Mouse (Mus musculus) hindbrain, embryonic 14.5 days (tissue): Measurements from ENCODE around the gene Prkn. TPM values are rescaled to one million over a fixed set of nuclear protein-coding genes. Genes with fewer than 3 reads are reported as not detected.

Experiments used
- ATAC-seq: fragments of 200-750 bp; cut with Nextera tagmentation; 2 replicates; pipeline ENCODE4 v1.8.0; 2017; ENCODE audit warnings: moderate number of reproducible peaks, mild to moderate bottlenecking, moderate TSS enrichment, moderate library complexity; ENCODE audit not compliant: low FRiP score
- DNase-seq: peaks from one replicate; pipeline ENCODE4 v3.0.0-alpha.2; 2015; ENCODE audit warnings: low spot score
- H3K27ac ChIP-seq: fragments of 300-500 bp; sonication (generic); 2 replicates; pipeline ENCODE4 v1.5.1; 2014; ENCODE audit warnings: mild to moderate bottlenecking, moderate library complexity
- H3K27me3 ChIP-seq: fragments of 300-500 bp; sonication (generic); 2 replicates; pipeline ENCODE4 v1.6.1; 2014; ENCODE audit warnings: mild to moderate bottlenecking, low read length, mixed read lengths; ENCODE audit not compliant: control insufficient read depth, insufficient read depth
- H3K36me3 ChIP-seq: fragments of 300-500 bp; sonication (generic); replicated peaks from 2 replicates; pipeline ENCODE4 v1.6.1; 2014; ENCODE audit not compliant: control insufficient read depth, insufficient read depth
- H3K4me1 ChIP-seq: fragments of 300-500 bp; sonication (generic); replicated peaks from 2 replicates; pipeline ENCODE4 v1.6.1; 2014; ENCODE audit warnings: antibody characterized with exemption, low read length, mixed read lengths; ENCODE audit not compliant: control insufficient read depth, insufficient read depth
- H3K4me2 ChIP-seq: fragments of 300-500 bp; sonication (generic); replicated peaks from 2 replicates; pipeline ENCODE4 v1.6.1; 2014; ENCODE audit warnings: mild to moderate bottlenecking, moderate library complexity
- H3K4me3 ChIP-seq: fragments of 300-500 bp; sonication (generic); replicated peaks from 2 replicates; pipeline ENCODE4 v1.5.1; 2014; ENCODE audit warnings: mild to moderate bottlenecking, low read length
- H3K9ac ChIP-seq: fragments of 300-500 bp; sonication (generic); 2 replicates; pipeline ENCODE4 v1.6.1; 2014
- H3K9me3 ChIP-seq: fragments of 300-500 bp; sonication (generic); 2 replicates; pipeline ENCODE4 v1.6.1; 2016; ENCODE audit warnings: low read length; ENCODE audit not compliant: control insufficient read depth
- WGBS: fragments of 180-500 bp; shearing (Covaris S2); extraction: QIAGEN DNeasy Blood & Tissue Kit; methylation state at CpG from one replicate; pipeline ENCODE4 v1.1.7; 2014; 5-methylcytosine and 5-hydroxymethylcytosine counted together
- polyA plus RNA-seq: library from polyadenylated mRNA; unstranded; fragments of >200 nt; fragmentation: Nextera tagmentation; extraction: Ambion mirVana; gene quantifications from 2 replicates; pipeline ENCODE4 v1.2.1, GENCODE M21; 2014

The Prkn gene
- polyA plus RNA-seq, 1 experiment from 2014 or later: 4.4 TPM

DNA sequence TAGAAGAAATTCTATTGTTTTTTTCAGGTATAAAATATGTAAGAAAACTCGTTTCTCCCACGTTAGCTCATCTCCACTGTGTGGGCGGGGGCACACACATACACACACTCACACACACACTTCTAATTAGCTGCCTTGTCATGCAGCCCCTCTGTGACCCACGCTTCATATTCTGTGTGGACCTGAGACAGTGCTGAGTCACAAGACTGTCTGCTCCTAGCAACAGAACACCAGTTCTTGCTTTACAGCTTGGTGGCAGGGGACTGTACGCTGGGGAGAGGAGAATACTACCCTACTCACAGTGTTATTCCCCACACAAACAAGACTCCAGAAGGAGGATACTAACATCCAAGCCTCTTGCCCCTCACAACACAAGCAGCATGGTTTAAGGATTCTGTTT, 1200.4 kb downstream of the Prkn start:
- no peak overlapping the region for H3K27ac ChIP-seq
- no peaks in the 10 kb centered on the region for H3K27me3 ChIP-seq
- no peaks in the 10 kb centered on the region for H3K9me3 ChIP-seq
- WGBS: 86% methylated on average over 5 of the region's 5 CpGs
- ATAC-seq (no peak), DNase-seq (no peak)
- no peaks in the 10 kb centered on the region for H3K36me3 ChIP-seq
- peaks cover 6% of the 10 kb centered on the region; the same call in 1 of the 2 replicates for H3K4me1 ChIP-seq
- H3K4me2 ChIP-seq: no peak overlapping the region
- H3K9ac ChIP-seq: no peak overlapping the region
- H3K4me3 ChIP-seq: no peak overlapping the region

DNA sequence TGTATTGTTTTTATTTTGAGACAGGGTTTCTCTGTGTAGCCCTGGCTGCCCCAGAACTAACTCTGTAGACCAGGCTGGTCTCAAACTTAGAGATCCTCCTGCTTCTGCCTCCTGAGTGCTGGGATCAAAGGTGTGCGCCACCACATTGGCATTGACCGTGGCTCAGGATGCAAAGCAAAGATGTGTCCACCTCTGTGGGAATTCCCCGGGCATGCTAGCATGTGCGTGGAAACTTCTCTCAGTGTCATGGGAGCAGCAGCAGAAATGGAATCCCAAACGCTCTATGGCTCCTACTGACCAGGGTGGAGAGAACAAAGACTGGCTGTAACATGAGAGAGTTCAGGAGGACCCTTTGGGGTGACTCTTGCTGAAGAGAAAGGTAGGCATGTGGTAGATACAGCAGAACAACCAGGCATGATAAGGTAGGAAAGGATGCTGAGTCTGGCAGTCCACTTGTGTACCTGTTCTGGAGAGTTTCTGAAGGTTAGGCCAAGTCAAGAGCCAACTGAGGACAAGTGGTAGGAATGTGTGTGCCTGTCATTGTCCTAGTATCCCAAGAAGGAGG, 1201.0 kb downstream of the Prkn start:
- Histone ChIP-seq H3K9ac (no peak overlapping the region), H3K4me3 (no peak overlapping the region), H3K9me3 (no peaks in the 10 kb centered on the region), H3K4me2 (no peak overlapping the region), H3K36me3 (no peaks in the 10 kb centered on the region), H3K4me1 (peaks cover 6% of the 10 kb centered on the region; the same call in 1 of the 2 replicates), H3K27me3 (no peaks in the 10 kb centered on the region), H3K27ac (no peak overlapping the region)
- DNase-seq (no peak), ATAC-seq (no peak)
- WGBS: 94% methylated on average over 5 of the region's 5 CpGs

DNA sequence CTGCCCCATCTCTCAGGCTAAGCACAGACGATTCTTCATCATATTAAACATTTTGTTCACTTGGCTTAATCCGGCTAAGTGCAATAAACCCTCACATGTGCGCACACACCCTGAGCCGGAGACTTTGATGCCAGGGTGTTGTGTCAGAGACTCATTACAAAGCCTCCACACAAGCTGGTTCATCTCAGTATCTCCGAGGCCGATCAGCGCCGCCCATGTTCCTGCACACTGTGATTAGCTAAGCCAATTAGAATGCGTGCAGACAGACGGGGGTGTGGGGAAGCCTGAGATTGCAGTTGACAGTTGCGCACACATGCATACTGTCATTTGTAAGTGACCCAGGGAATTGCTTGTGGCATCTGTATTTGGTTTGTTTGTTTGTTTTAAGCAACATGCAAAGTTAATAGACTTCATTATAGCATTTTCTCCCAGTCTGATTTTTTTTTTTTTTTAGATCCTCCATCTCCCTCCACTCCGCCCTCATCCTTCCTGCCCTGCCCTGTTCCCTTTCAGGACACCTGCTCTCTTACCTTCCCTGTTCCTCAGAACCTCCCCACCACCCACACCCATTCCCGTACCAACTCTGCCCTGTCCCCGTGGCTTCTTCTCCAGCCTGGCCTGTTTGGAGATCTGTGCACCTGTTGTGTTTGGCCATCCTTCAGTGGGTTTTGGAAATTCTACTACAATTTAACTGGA, 1202.5 kb downstream of the Prkn start:
- DNase-seq: no peak
- H3K4me1 ChIP-seq: peaks cover 6% of the 10 kb centered on the region; the same call in 1 of the 2 replicates
- no peak overlapping the region for H3K4me3 ChIP-seq
- ATAC-seq: peak; percentile 60; the same call in 1 of the 2 replicates
- no peaks in the 10 kb centered on the region for H3K27me3 ChIP-seq
- no peak overlapping the region for H3K9ac ChIP-seq
- WGBS: 58% methylated on average over 14 of the region's 14 CpGs
- H3K27ac ChIP-seq: no peak overlapping the region
- H3K9me3 ChIP-seq: no peaks in the 10 kb centered on the region
- no peaks in the 10 kb centered on the region for H3K36me3 ChIP-seq
- H3K4me2 ChIP-seq: no peak overlapping the region

DNA sequence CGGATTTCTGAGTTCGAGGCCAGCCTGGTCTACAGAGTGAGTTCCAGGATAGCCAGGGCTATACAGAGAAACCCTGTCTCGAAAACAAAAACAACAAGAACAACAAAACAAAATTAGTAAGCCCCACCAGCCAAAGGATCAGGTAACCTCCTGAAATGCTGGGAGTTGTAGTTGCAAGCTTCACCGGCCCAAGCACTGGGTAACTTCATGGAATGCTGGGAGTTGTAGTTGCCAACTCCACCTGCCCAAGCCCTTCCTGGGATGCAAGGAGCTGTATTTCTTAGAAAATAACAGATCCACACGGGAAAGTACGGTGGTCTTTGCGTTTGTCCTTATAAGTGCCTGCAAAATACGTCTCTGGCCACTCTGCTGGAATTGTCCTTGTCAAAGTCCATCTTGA, 1204.0 kb downstream of the Prkn start:
- DNase-seq (no peak), ATAC-seq (no peak)
- H3K4me2 ChIP-seq: no peak overlapping the region
- no peak overlapping the region for H3K27ac ChIP-seq
- no peaks in the 10 kb centered on the region for H3K9me3 ChIP-seq
- H3K4me1 ChIP-seq: peaks cover 6% of the 10 kb centered on the region; the same call in 1 of the 2 replicates
- WGBS: 61% methylated on average over 8 of the region's 8 CpGs
- H3K27me3 ChIP-seq: no peaks in the 10 kb centered on the region
- no peaks in the 10 kb centered on the region for H3K36me3 ChIP-seq
- H3K4me3 ChIP-seq: no peak overlapping the region
- no peak overlapping the region for H3K9ac ChIP-seq

DNA sequence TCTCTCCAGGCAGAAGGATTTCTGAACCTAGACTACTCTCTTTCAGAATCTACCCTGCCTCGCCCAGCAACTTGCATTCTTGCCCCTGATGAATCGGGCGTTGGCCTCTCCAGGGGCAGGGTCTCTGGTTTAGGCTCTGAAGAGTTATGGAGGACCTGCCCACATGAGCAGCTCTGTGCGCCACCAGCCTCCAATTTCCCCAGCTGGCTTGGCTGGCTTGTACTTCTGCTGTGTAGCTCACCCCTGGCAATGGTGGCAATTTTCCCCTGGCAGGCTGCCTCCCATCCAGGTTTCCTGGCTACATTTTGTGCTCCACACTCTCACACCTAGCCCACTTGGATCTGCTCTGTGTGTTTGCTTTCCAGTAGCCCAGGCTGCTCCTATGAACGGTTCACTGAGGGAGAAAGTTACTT, 1205.7 kb downstream of the Prkn start:
- H3K27me3 ChIP-seq: no peaks in the 10 kb centered on the region
- peak; percentile 64; the same call in 1 of the 2 replicates for ATAC-seq
- no peak overlapping the region for H3K4me3 ChIP-seq
- H3K4me1 ChIP-seq: peaks cover 6% of the 10 kb centered on the region; the same call in 1 of the 2 replicates
- WGBS: 50% methylated on average over 5 of the region's 5 CpGs
- H3K27ac ChIP-seq: no peak overlapping the region
- H3K36me3 ChIP-seq: no peaks in the 10 kb centered on the region
- H3K9me3 ChIP-seq: no peaks in the 10 kb centered on the region
- H3K4me2 ChIP-seq: no peak overlapping the region
- H3K9ac ChIP-seq: no peak overlapping the region
- peak; percentile 56 for DNase-seq

DNA sequence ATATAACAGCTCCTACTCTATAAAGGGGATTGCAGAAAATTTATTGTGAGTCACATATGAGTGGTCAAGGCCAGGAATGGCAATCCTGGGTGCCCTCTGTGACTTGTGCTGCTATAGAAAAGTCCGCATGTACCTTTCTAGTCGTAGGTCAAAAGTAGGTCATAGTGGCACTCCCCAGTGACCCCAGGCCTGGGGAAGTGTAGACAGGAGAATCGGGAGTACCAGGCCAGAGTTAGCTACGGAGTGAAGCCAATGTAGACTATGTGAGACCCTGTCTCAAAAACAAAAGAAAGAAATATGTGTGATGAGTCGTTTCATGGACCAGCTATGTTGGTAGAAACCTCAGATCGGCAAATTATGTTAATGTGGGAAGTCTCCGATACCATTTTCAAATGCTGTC, 1206.8 kb downstream of the Prkn start:
- ATAC-seq: no peak
- H3K27ac ChIP-seq: no peak overlapping the region
- H3K9me3 ChIP-seq: no peaks in the 10 kb centered on the region
- peaks cover 6% of the 10 kb centered on the region; the same call in 1 of the 2 replicates for H3K4me1 ChIP-seq
- no peak overlapping the region for H3K4me3 ChIP-seq
- DNase-seq: no peak
- WGBS: 70% methylated on average over 7 of the region's 7 CpGs
- H3K36me3 ChIP-seq: no peaks in the 10 kb centered on the region
- H3K9ac ChIP-seq: no peak overlapping the region
- no peak overlapping the region for H3K4me2 ChIP-seq
- H3K27me3 ChIP-seq: no peaks in the 10 kb centered on the region

DNA sequence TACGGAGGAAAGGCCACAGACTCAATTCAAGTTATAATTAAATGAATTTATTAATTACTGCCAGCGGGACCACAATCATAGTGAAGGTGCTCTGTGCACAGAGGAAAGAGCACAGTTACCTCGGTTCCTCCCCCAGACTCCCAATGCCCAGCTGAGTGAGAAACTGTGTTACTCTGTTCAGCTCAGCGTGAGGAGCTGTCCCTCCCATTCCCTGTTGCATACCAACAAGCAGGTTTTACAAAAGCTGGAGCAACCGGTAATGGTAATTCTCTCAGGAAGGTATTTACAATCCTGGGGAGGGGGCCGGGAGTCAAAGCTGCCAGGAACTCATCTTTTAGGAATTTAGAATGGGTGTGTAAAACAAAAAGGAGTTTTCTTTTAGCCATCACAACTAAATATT, 1207.3 kb downstream of the Prkn start:
- no peak overlapping the region for H3K4me2 ChIP-seq
- H3K36me3 ChIP-seq: no peaks in the 10 kb centered on the region
- H3K27me3 ChIP-seq: no peaks in the 10 kb centered on the region
- H3K27ac ChIP-seq: no peak overlapping the region
- DNase-seq (no peak), ATAC-seq (no peak)
- peaks cover under 1% of the 10 kb centered on the region; the same call in 1 of the 2 replicates for H3K4me1 ChIP-seq
- no peak overlapping the region for H3K4me3 ChIP-seq
- WGBS: 21% methylated on average over 6 of the region's 6 CpGs
- H3K9me3 ChIP-seq: no peaks in the 10 kb centered on the region
- H3K9ac ChIP-seq: no peak overlapping the region

DNA sequence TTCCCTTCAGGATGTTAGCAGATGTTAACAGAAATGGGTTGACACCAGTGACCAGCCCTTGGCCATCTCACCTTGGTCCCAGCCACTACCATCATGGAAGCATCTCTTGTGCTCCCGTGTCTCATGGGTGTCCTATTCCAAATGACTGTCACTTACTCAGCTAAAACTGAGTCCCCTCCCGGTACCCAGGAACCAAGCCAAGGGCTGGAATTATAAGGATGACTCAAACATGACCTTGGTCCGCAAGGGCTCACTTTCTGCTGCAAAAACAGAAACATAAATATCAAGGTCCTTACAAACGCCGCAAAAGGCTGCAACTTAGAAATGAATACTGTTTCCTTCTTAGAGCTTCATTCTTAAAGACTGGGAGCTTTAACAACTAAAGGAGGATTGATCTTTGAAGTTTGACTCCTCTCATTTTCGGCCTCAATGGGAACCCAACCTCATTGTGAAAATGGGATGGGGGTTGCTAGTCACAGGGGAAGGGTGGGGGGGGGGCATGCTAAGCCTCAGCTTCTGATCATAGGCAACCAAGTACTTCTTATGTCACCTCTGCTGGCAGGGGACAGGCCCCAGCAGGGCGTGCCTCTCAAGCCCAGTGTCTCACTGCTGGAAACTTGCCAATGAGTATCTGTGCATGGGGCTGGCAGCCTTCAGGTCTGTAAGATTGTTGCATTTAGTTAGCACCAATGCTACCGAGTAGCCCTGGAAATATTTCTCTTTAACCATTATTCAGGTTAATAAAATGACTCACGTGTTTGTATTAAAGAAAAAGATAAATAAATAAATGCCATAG, 1208.7 kb downstream of the Prkn start:
- H3K4me1 ChIP-seq: no peaks in the 10 kb centered on the region
- H3K36me3 ChIP-seq: no peaks in the 10 kb centered on the region
- no peak overlapping the region for H3K4me3 ChIP-seq
- 77% methylated on average over 9 of the region's 9 CpGs for WGBS
- H3K9ac ChIP-seq: no peak overlapping the region
- H3K4me2 ChIP-seq: no peak overlapping the region
- H3K9me3 ChIP-seq: no peaks in the 10 kb centered on the region
- DNase-seq: no peak
- no peaks in the 10 kb centered on the region for H3K27me3 ChIP-seq
- no peak overlapping the region for H3K27ac ChIP-seq
- no peak for ATAC-seq

DNA sequence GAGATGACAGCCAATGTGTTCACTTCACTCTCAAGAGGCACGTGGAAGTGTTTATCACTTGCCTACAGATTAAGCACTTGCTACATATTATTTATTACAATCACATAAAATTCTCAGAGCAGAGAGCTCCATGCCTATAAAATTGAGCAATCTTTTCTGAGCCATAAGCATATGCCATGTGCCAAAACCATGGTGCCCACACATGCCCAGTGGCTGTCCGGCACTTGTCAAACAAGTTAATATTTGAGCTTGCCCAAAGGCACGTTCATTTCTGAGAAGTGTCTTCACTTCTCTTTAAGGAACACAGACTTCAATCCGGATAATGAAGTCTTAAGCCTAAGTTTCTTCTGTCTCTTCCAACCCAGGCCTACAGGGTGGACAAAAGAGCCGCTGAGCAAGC, 1210.1 kb downstream of the Prkn start:
- ATAC-seq: no peak
- no peaks in the 10 kb centered on the region for H3K36me3 ChIP-seq
- H3K4me3 ChIP-seq: no peak overlapping the region
- WGBS: 90% methylated on average over 5 of the region's 5 CpGs
- H3K4me2 ChIP-seq: no peak overlapping the region
- DNase-seq: no peak
- H3K27me3 ChIP-seq: no peaks in the 10 kb centered on the region
- no peak overlapping the region for H3K27ac ChIP-seq
- no peak overlapping the region for H3K9ac ChIP-seq
- no peaks in the 10 kb centered on the region for H3K9me3 ChIP-seq
- no peaks in the 10 kb centered on the region for H3K4me1 ChIP-seq
